Mouse (Mus musculus): ENCODE results near the gene Smad9.

The Smad9 gene

DNA sequence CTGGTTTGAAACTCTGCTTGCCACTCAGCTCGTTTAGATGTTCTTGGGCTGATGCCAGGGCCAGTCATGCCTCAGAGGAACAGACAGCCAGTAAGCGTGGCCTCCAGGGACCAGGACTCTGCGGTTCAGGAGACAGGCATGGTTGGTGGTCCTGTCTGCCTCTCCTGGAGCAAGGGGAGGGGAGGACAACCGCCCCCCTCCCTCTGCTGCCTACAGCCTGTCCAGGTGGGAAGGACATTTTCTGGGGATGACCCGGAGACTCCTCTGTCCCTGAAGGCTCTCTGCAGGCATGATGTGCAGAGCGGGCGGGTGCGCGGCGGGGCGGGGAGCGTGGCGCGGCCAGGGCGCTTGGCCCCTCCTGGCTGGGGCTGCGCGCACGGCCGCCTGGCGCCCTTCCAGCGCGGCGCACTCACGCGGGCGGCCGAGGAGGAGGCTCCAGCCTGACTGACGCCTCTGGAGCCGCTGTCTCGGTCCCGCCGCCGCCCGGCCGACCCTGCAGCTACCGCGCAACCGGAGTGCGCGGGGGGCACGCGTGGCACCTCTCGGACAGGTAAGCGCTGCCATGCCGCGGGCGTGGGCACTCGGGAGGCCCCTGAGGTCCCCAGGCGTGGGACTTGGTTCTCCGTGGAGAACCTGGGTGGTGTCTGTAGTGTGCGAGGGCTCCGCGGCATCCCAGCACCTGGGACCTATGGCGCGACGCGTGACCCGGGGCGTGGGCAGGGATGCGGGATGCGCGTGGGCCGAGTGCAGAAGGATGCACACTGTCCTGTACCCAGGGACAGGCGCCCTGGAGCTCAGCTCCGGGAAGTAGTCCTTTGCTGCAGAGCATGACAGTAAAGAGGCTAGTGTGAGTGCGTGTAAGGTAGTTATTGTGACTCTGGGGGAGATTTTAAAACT is at the start of gene Smad9:
Gene Smad9 (plus strand): TSS at position 438 of the 897 bp plus-strand sequence.
- DNase-seq (ENCODE audit: low spot score): peak; percentile 45

DNA sequence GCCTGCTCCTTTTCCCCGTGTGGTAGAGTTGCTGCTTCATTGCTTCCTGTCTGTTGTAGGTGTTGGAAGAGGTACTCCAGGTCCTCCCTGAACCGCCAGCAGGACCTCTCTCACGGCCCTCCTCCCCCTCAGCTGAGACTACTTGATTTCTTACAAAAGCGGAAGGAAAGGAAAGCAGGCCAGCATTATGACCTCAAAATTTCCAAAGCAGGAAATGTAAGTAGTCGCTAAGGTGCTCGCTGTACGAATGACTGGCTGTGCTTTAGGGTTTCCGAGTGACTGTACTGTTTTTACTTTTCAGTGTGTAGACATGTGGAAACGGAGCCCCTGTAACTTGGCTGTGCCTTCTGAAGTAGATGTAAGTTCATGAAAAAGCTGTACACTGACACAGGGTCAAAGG is 46.4 kb upstream of the Smad9 start:
- DNase-seq (ENCODE audit: low spot score): no peak

DNA sequence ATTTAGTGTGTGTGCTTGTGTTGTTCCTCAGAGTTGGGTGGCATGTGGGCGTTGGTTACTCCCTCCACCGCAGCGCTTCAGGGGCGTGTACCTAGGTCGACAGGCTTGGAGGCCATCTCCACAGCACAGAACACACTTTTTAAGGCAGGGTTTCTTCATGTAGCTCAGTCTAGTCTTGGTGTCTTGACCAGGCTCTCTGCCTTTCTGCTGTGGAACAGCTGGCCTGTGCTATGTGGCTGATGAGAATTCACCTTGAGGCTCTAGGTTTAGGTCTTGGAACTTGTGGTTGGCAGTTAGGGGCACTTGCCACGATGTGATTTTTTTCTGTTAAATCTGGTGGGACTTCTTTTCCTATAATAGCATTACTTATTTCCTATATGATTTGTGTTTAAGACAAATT is 41.1 kb upstream of the Smad9 start, which contains the start of gene Gm21958:
Gene Gm21958 (minus strand): TSS at position 101 of the 400 bp plus-strand sequence.
- DNase-seq (ENCODE audit: low spot score): no peak

DNA sequence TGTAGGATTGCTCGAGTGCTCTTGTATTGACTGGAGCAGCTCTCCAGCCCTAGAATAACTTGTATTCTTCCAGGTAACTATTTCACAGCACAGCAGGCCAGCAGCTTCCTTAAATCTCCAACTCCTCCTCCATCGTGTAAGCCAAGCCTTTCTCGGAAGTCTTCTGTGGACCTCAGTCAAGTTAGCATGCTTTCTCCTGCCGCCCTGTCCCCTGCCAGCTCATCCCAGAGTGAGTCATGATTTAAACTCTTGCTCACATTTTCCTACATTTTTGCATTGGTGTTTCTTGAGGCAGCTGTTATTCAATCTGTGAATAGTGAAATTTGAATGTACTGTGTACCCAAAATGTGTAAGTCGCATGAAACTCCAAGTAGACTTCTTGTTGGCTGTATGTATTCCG is 39.9 kb upstream of the Smad9 start:
- DNase-seq (ENCODE audit: low spot score): no peak

GRCm38 (mm10) chr3:54717348-54717747 is 38.0 kb upstream of the Smad9 start:
- DNase-seq (ENCODE audit: low spot score): no peak

- no peak for DNase-seq (ENCODE audit: low spot score)
These were observed 36.4 kb upstream of the Smad9 start for GRCm38 (mm10) chr3:54718947-54719346.

GRCm38 (mm10) chr3:54723741-54724500 is 31.5 kb upstream of the Smad9 start:
- DNase-seq (ENCODE audit: low spot score): no peak

DNA sequence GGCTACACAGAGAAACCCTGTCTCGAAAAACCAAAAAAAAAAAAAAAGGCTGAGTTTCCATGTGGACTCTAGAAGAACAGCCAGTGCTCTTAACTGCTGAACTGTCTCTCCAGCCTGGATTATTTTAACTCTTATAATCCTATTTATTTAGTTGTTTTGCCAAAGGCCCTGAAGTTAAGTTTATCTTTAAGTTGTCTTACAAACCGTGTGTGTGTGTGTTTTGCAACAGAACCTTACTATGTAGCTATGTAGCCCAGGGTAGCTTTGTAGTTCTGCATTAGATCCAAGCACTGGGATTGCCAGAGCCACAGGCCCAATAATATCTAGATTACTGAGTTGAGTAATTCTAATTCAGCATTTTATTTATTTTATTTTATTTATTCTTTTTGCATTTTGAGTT is 30.0 kb upstream of the Smad9 start:
- no peak for DNase-seq (ENCODE audit: low spot score)

- DNase-seq (ENCODE audit: low spot score): no peak
These were observed 27.8 kb upstream of the Smad9 start for GRCm38 (mm10) chr3:54727588-54727987.

DNA sequence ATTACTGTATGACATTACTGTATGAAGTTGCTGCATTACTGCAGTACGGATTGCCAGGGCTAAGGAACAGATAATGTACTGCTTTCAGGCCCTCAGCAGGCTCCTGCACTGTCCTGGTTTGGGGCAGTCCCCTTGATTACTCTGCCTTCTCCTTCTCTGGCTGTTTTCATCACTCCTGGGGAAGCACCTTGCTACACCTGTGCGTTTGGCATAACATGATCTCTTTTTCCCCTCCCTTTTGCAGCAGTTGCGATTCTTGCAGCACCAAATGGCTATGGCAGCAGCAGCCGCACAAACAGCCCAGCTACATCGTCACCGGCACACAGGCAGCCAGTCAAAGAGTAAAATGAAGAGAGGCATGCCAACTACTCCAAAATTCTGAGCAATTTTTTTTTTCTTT is 27.3 kb upstream of the Smad9 start:
- DNase-seq (ENCODE audit: low spot score): no peak

DNA sequence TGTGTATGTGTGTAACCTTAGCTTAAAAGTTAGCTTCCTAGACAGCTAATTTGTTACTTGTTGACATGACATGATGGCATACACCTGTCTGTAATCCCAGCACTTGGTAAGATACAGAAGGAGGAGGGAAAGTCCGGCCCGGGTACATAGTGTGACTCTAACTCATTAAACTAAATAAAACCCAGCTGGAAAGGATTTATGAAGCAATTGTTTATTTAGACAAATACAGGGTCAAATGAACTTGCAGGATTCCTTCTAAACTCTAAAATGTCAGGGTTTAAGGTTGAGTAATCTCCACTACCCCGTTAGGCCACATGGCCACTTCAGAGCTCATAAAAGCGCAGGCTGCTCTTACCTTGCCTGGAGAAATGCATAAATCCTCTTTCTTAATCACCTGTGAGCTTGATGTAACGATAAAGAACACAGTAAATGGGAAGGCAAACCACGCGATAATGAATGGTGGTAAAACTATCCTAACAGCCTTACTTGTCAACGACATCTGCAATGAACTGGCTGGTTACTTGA is 23.7 kb upstream of the Smad9 start:
- DNase-seq (ENCODE audit: low spot score): no peak

DNA sequence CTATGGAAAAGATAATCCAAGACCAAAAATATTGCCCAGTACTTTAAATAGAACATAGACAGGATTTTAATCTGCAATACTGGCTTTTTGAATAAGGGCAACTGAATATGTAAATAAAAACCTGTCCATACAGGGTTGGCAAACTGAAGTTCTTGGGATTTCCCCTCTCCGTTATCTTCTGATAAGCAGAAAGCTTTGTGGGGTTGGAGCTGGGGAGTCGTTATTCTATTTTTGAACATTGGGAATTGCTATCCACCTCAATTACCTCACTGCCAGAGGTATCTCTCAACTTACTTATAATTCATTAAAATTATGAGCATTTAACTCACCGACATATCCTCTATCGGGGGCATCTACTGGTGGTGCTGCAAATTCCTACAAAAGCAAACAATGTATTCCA is 23.0 kb upstream of the Smad9 start:
- no peak for DNase-seq (ENCODE audit: low spot score)

DNA sequence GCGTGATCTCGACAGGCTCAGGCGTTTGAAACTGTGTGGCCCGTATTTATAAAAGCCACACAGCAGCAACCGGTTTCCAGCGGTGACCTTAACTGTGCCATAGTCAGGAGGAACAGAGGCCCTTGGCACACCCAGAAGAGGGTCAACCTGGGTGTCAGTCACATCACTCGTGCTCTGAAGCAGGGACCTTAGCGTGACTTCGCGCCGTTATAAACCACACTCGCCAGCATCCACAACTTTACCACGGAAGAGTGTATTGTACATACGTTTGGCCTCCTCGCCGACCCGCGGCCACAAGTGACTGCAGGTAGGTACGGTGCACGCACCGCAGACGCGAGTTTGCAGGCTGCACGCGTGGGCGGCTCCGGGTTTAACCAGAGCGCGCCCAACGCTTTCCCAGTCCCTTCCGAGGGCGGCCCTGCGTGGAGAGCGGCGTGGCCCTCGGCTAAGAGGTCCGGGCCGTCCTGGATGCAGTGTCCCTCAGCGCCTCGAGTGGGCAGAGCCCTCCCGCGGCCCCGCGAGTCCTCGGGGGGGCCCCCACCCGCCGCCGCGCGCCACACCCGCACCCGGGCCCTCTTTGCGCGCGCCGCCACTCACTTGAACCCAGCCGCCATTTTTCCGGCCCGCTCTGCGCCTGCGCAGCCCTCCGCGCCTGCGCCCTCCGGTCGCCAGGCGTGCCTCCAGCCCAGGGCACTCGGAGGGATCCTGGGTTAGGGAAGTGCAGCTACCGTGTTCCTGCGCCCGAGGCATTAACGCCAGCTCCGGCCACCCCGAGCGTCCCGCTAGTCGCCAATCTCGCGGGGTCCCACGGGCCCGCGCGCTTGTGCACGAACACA is 20.8 kb upstream of the Smad9 start:
- peak; percentile 92 for DNase-seq (ENCODE audit: low spot score)

GRCm38 (mm10) chr3:54735247-54736046 is 19.9 kb upstream of the Smad9 start, which contains the start of the genes Exosc8 and Alg5:
Gene Exosc8, minus strand, starts transcription at chr3:54735393.
Gene Alg5, plus strand, starts transcription at chr3:54735539.
- peak; percentile 98 for DNase-seq (ENCODE audit: low spot score)

GRCm38 (mm10) chr3:54736101-54736927 is 19.1 kb upstream of the Smad9 start:
- DNase-seq (ENCODE audit: low spot score): no peak

- no peak for DNase-seq (ENCODE audit: low spot score)
These were observed 18.1 kb upstream of the Smad9 start for GRCm38 (mm10) chr3:54737317-54737716.

DNA sequence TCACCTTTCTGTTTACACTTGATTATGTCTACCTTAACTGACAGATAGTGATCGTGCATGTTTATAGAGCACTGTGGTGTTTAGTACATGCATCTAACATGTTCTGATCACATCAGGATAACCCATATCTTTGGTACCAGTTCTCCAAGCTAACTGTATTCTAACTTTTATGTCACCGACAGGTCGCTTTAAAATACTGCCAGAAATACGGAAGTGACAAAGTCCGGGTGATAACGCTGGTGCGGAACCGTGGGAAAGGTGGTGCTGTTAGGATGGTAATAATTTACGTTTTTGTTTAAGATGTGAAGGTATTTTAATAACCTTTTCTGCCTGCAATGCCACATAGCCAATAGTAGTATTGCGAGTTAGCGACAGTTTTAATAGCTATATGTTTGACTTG is 13.4 kb upstream of the Smad9 start:
- DNase-seq (ENCODE audit: low spot score): no peak

- DNase-seq (ENCODE audit: low spot score): no peak
These were observed 9.6 kb upstream of the Smad9 start for GRCm38 (mm10) chr3:54745799-54746198.

GRCm38 (mm10) chr3:54753411-54753810 is 2.0 kb upstream of the Smad9 start:
- no peak for DNase-seq (ENCODE audit: low spot score)

GRCm38 (mm10) chr3:54756058-54756457 is 676 bp downstream of the Smad9 start:
- no peak for DNase-seq (ENCODE audit: low spot score)

Measured in ovary, postnatal 14 days (tissue).